Mouse (Mus musculus) inflammation-experienced regulatory T-cells, adult 6 months (primary cell): ENCODE measurements around the gene Sgpp2. TPM values are rescaled to one million over a fixed set of nuclear protein-coding genes. Genes with fewer than 3 reads are reported as not detected.

Experiments used
- ATAC-seq: one replicate; pipeline ENCODE4 v1.8.0; 2017
- polyA plus RNA-seq, 3 experiments: library from polyadenylated mRNA; unstranded; fragments of 100-300 nt; shearing (Covaris generic); gene quantifications; one replicate each; pipeline ENCODE4 v1.2.1; 2017

Sgpp2 gene
- polyA plus RNA-seq = 1 to 10 TPM; 1.2 to 1.7 (median 1.5) TPM

- no peak for ATAC-seq
Measured at GRCm38 (mm10) chr1:78310021-78310752, at the start of gene Sgpp2. Gene Sgpp2, plus strand, starts transcription at chr1:78310345.

- no peak for ATAC-seq
Measured at GRCm38 (mm10) chr1:78267519-78267918, 42.6 kb upstream of the Sgpp2 start.

GRCm38 (mm10) chr1:78272915-78273314, 37.2 kb upstream of the Sgpp2 start:
- ATAC-seq = no peak

- no peak for ATAC-seq
Measured at GRCm38 (mm10) chr1:78279128-78279527, 31.0 kb upstream of the Sgpp2 start.

- ATAC-seq = no peak
Measured at GRCm38 (mm10) chr1:78292397-78292796, 17.7 kb upstream of the Sgpp2 start.

- no peak for ATAC-seq
Measured at GRCm38 (mm10) chr1:78299670-78300225, 10.4 kb upstream of the Sgpp2 start.

GRCm38 (mm10) chr1:78308688-78309087, 1.5 kb upstream of the Sgpp2 start:
- no peak for ATAC-seq

- ATAC-seq = no peak
Measured at GRCm38 (mm10) chr1:78309280-78309679, 865 bp upstream of the Sgpp2 start.

- ATAC-seq = no peak
Measured at GRCm38 (mm10) chr1:78310861-78311341, 756 bp downstream of the Sgpp2 start.

- no peak for ATAC-seq
Measured at GRCm38 (mm10) chr1:78311482-78311881, 1.3 kb downstream of the Sgpp2 start.

- ATAC-seq = no peak
Measured at GRCm38 (mm10) chr1:78312917-78313316, 2.8 kb downstream of the Sgpp2 start.

GRCm38 (mm10) chr1:78313961-78314360, 3.8 kb downstream of the Sgpp2 start:
- ATAC-seq = no peak

GRCm38 (mm10) chr1:78318089-78318760, 8.1 kb downstream of the Sgpp2 start:
- no peak for ATAC-seq

GRCm38 (mm10) chr1:78320291-78320690, 10.1 kb downstream of the Sgpp2 start:
- no peak for ATAC-seq

- ATAC-seq = no peak
Measured at GRCm38 (mm10) chr1:78322098-78322778, 12.1 kb downstream of the Sgpp2 start.

- ATAC-seq = no peak
Measured at GRCm38 (mm10) chr1:78322844-78323243, 12.7 kb downstream of the Sgpp2 start.

- no peak for ATAC-seq
Measured at GRCm38 (mm10) chr1:78324044-78324443, 13.9 kb downstream of the Sgpp2 start.

- no peak for ATAC-seq
Measured at GRCm38 (mm10) chr1:78325851-78326250, 15.7 kb downstream of the Sgpp2 start.

- no peak for ATAC-seq
Measured at GRCm38 (mm10) chr1:78328646-78329045, 18.5 kb downstream of the Sgpp2 start.

- no peak for ATAC-seq
Measured at GRCm38 (mm10) chr1:78329861-78330260, 19.7 kb downstream of the Sgpp2 start.

- no peak for ATAC-seq
Measured at GRCm38 (mm10) chr1:78330620-78331158, 20.5 kb downstream of the Sgpp2 start.

- ATAC-seq = no peak
Measured at GRCm38 (mm10) chr1:78337726-78338125, 27.6 kb downstream of the Sgpp2 start.

GRCm38 (mm10) chr1:78338212-78338611, 28.1 kb downstream of the Sgpp2 start:
- no peak for ATAC-seq
